Mouse (Mus musculus) left cerebral cortex, adult 18-20 months (tissue): ENCODE results near the gene Adamts7. TPM values are rescaled to one million over a fixed set of nuclear protein-coding genes. Genes with fewer than 3 reads are reported as not detected.

Experiments
- DNase-seq, 2 experiments: peaks; one replicate each; pipeline ENCODE4 v3.0.0; 2021 to 2022; ENCODE audit warnings: low spot score in 2 of 2, mixed read lengths in 1 of 2
- total RNA-seq, 2 experiments: library from RNA; stranded (reverse); gene quantifications; 2 replicates each; pipeline ENCODE4 v1.2.3; 2021

Gene Adamts7
- total RNA-seq, 2 experiments from 2014 or later: 0.35 to 0.73 TPM

DNA sequence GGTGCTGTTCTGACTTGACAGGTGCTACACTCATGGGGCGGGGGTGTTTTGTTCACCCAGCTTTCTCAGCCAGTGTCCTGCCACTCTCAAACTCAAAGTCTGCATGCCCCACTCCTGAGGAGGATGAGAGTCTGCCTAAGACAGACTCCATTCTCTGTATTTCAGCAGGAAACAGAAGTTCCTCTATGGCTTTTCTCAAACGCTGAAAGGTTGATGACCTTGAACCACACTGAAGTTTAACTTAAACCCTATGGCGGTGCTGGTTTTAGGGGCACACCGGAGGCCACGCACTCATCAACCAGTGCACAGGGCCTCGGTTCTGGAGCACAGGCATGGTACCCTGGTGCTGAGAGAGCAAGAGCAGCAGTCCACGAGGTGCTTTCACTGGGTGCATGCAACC is 94.4 kb downstream of the Adamts7 start:
- DNase-seq: no peak

Other genes starting within 250 kb of the Adamts7 start
- gene Ctsh, start 108.9 kb upstream of the Adamts7 start, total RNA-seq: 10 to 100 TPM; 21.6 to 23.0 TPM
- 100 to 1,000 TPM; 459 to 474 TPM for gene Morf4l1, start 48.3 kb upstream of the Adamts7 start, total RNA-seq
- gene Tbc1d2b, start 107.7 kb downstream of the Adamts7 start, total RNA-seq: 10 to 100 TPM; 14.2 to 15.6 TPM